Mouse (Mus musculus) hindbrain, embryonic 10.5 days (tissue): ENCODE results near the gene Coro1b. TPM values are rescaled to one million over a fixed set of nuclear protein-coding genes. Genes with fewer than 3 reads are reported as not detected.

Experiments
- DNase-seq: peaks from one replicate; pipeline ENCODE4 v3.0.0-alpha.2; 2017; ENCODE audit warnings: low spot score
- H3K27ac ChIP-seq: fragments of 300-500 bp; sonication (generic); 2 replicates; pipeline ENCODE4 v1.5.1; 2016; ENCODE audit warnings: mild to moderate bottlenecking, moderate library complexity
- H3K27me3 ChIP-seq: fragments of 300-500 bp; sonication (generic); 2 replicates; pipeline ENCODE4 v1.6.1; 2016; ENCODE audit warnings: mild to moderate bottlenecking; ENCODE audit not compliant: poor library complexity, insufficient read depth, severe bottlenecking
- H3K36me3 ChIP-seq: fragments of 300-500 bp; sonication (generic); 2 replicates; pipeline ENCODE4 v1.6.1; 2016; ENCODE audit warnings: mild to moderate bottlenecking, moderate library complexity
- H3K4me1 ChIP-seq: fragments of 300-500 bp; sonication (generic); replicated peaks from 2 replicates; pipeline ENCODE4 v1.6.1; 2016; ENCODE audit warnings: mild to moderate bottlenecking
- H3K4me3 ChIP-seq: fragments of 300-500 bp; sonication (generic); 2 replicates; pipeline ENCODE4 v1.5.1; 2016; ENCODE audit warnings: mild to moderate bottlenecking, moderate library complexity
- H3K9me3 ChIP-seq: fragments of 300-500 bp; sonication (generic); 2 replicates; pipeline ENCODE4 v1.6.1; 2016; ENCODE audit warnings: mild to moderate bottlenecking, moderate library complexity
- whole genome bisulfite sequencing: fragments of 180-500 bp; shearing (Covaris S2); methylation state at CpG from one replicate; pipeline ENCODE4 v1.1.7; 2016; 5-methylcytosine and 5-hydroxymethylcytosine counted together
- polyA plus RNA-seq: library from polyadenylated mRNA; unstranded; fragments of >200 nt; fragmentation: Nextera tagmentation; extraction: Ambion mirVana; gene quantifications from 2 replicates; pipeline ENCODE4 v1.2.1, GENCODE M21; 2016

Gene Coro1b
- polyA plus RNA-seq, 1 experiment from 2014 or later, result 156 TPM

- no peaks in the 10 kb centered on the region for H3K9me3 ChIP-seq
- 97% methylated on average over 8 of the region's 8 CpGs for WGBS
- H3K27me3 ChIP-seq, result no peaks in the 10 kb centered on the region
These were observed 10.6 kb downstream of the Coro1b start for GRCm38 (mm10) chr19:4159049-4159448.

GRCm38 (mm10) chr19:4162646-4163542 lies 14.5 kb downstream of the Coro1b start, which contains the start of gene Rps6kb2:
Gene Rps6kb2, minus strand, starts transcription at chr19:4163354.
- Histone ChIP-seq H3K9me3 (no peaks in the 10 kb centered on the region), H3K27ac (peak within 1 kb of the TSS; percentile 86), H3K4me3 (peak within 1 kb of the TSS; percentile 82), H3K4me1 (peaks cover 25% of the 10 kb centered on the region), H3K36me3 (peaks cover 39% of the 10 kb centered on the region), H3K27me3 (no peaks in the 10 kb centered on the region)
- 6% methylated on average over 42 of the region's 42 CpGs for WGBS
- peak; percentile 95 for DNase-seq

More at GRCm38 (mm10) chr19:4159049-4159448, 10.6 kb downstream of the Coro1b start:
- peaks cover 67% of the 10 kb centered on the region for H3K36me3 ChIP-seq
- H3K4me1 ChIP-seq, result peaks cover 27% of the 10 kb centered on the region
- no peak overlapping the region for H3K4me3 ChIP-seq
- H3K27ac ChIP-seq, result no peak overlapping the region
- DNase-seq, result no peak

GRCm38 (mm10) chr19:4163543-4163887 lies 15.1 kb downstream of the Coro1b start:
- Histone ChIP-seq H3K9me3 (no peaks in the 10 kb centered on the region), H3K4me1 (peaks cover 25% of the 10 kb centered on the region), H3K27me3 (no peaks in the 10 kb centered on the region), H3K4me3 (peak overlapping the region; percentile 82), H3K27ac (peak overlapping the region; percentile 86), H3K36me3 (peaks cover 32% of the 10 kb centered on the region)
- DNase-seq, result no peak
- WGBS, result 36% methylated on average over 4 of the region's 4 CpGs

GRCm38 (mm10) chr19:4164100-4164499 lies 15.7 kb downstream of the Coro1b start:
- Histone ChIP-seq H3K27me3 (no peaks in the 10 kb centered on the region), H3K9me3 (no peaks in the 10 kb centered on the region), H3K27ac (peak overlapping the region; percentile 86; the same call in 1 of the 2 replicates), H3K4me3 (no peak overlapping the region), H3K4me1 (peaks cover 25% of the 10 kb centered on the region), H3K36me3 (peaks cover 27% of the 10 kb centered on the region)
- WGBS, result 85% methylated on average over 3 of the region's 3 CpGs
- no peak for DNase-seq

GRCm38 (mm10) chr19:4164721-4165120 lies 16.3 kb downstream of the Coro1b start:
- Histone ChIP-seq H3K4me1 (peaks cover 28% of the 10 kb centered on the region), H3K4me3 (no peak overlapping the region), H3K27ac (peak overlapping the region; percentile 40; the same call in 1 of the 2 replicates), H3K27me3 (no peaks in the 10 kb centered on the region), H3K36me3 (peaks cover 20% of the 10 kb centered on the region), H3K9me3 (no peaks in the 10 kb centered on the region)
- DNase-seq, result no peak
- WGBS, result 75% methylated on average over 2 of the region's 2 CpGs

- H3K4me3 ChIP-seq, result no peak overlapping the region
- H3K27ac ChIP-seq, result no peak overlapping the region
- no peaks in the 10 kb centered on the region for H3K9me3 ChIP-seq
- DNase-seq, result no peak
- peaks cover 48% of the 10 kb centered on the region for H3K4me1 ChIP-seq
- 83% methylated on average over 9 of the region's 9 CpGs for WGBS
- H3K27me3 ChIP-seq, result peaks cover 13% of the 10 kb centered on the region
- H3K36me3 ChIP-seq, result peaks cover 1% of the 10 kb centered on the region
These were observed 18.5 kb downstream of the Coro1b start for GRCm38 (mm10) chr19:4166678-4167476.

GRCm38 (mm10) chr19:4169378-4169784 lies 21.0 kb downstream of the Coro1b start:
- DNase-seq, result peak; percentile 100
- Histone ChIP-seq H3K4me3 (peak overlapping the region; percentile 50), H3K27me3 (peaks cover 13% of the 10 kb centered on the region), H3K9me3 (no peaks in the 10 kb centered on the region), H3K27ac (peak overlapping the region; percentile 89), H3K36me3 (no peaks in the 10 kb centered on the region), H3K4me1 (peaks cover 37% of the 10 kb centered on the region)
- under 1% methylated on average over 43 of the region's 43 CpGs for WGBS

- 9% methylated on average over 27 of the region's 27 CpGs for WGBS
- Histone ChIP-seq H3K4me3 (peak overlapping the region; percentile 50), H3K9me3 (no peaks in the 10 kb centered on the region), H3K27ac (peak overlapping the region; percentile 89), H3K27me3 (peaks cover 13% of the 10 kb centered on the region), H3K4me1 (peaks cover 38% of the 10 kb centered on the region), H3K36me3 (no peaks in the 10 kb centered on the region)
- no peak for DNase-seq
These were observed 21.4 kb downstream of the Coro1b start for GRCm38 (mm10) chr19:4169810-4170209.

- H3K4me3 ChIP-seq, result peak overlapping the region; percentile 50
- H3K4me1 ChIP-seq, result peaks cover 42% of the 10 kb centered on the region
- no peak for DNase-seq
- WGBS, result 86% methylated on average over 10 of the region's 10 CpGs
- H3K9me3 ChIP-seq, result no peaks in the 10 kb centered on the region
- no peaks in the 10 kb centered on the region for H3K36me3 ChIP-seq
- H3K27me3 ChIP-seq, result peaks cover 13% of the 10 kb centered on the region
- peak overlapping the region; percentile 89 for H3K27ac ChIP-seq
These were observed 22.4 kb downstream of the Coro1b start for GRCm38 (mm10) chr19:4170723-4171392.

- no peak overlapping the region; the same call in 1 of the 2 replicates for H3K4me3 ChIP-seq
- WGBS, result 67% methylated on average over 13 of the region's 13 CpGs
- DNase-seq, result no peak
- H3K36me3 ChIP-seq, result no peaks in the 10 kb centered on the region
- peaks cover 13% of the 10 kb centered on the region for H3K27me3 ChIP-seq
- H3K4me1 ChIP-seq, result peaks cover 44% of the 10 kb centered on the region
- H3K27ac ChIP-seq, result peak overlapping the region; percentile 64
- no peaks in the 10 kb centered on the region for H3K9me3 ChIP-seq
These were observed 23.2 kb downstream of the Coro1b start for GRCm38 (mm10) chr19:4171393-4172290.

- DNase-seq, result no peak
- 63% methylated on average over 11 of the region's 11 CpGs for WGBS
- Histone ChIP-seq H3K4me3 (no peak overlapping the region), H3K27me3 (peaks cover 16% of the 10 kb centered on the region), H3K4me1 (peaks cover 44% of the 10 kb centered on the region), H3K36me3 (no peaks in the 10 kb centered on the region), H3K9me3 (no peaks in the 10 kb centered on the region), H3K27ac (no peak overlapping the region)
These were observed 24.5 kb downstream of the Coro1b start for GRCm38 (mm10) chr19:4172925-4173324.
